Mouse (Mus musculus) hindbrain, embryonic 11.5 days (tissue): ENCODE measurements around the gene Fxyd5. TPM values are rescaled to one million over a fixed set of nuclear protein-coding genes. Genes with fewer than 3 reads are reported as not detected.

Source experiments
- ATAC-seq: fragments of 200-750 bp; cut with Nextera tagmentation; 2 replicates; pipeline ENCODE4 v1.8.0; 2017; ENCODE audit warnings: mild to moderate bottlenecking, moderate TSS enrichment, moderate library complexity; ENCODE audit not compliant: low FRiP score
- DNase-seq: peaks from one replicate; pipeline ENCODE4 v3.0.0-alpha.2; 2015; ENCODE audit warnings: low spot score
- H3K27ac ChIP-seq: fragments of 300-500 bp; sonication (generic); 2 replicates; pipeline ENCODE4 v1.5.1; 2014; ENCODE audit warnings: mild to moderate bottlenecking, low read depth, low read length
- H3K27me3 ChIP-seq: fragments of 300-500 bp; sonication (generic); 2 replicates; pipeline ENCODE4 v1.6.1; 2014; ENCODE audit warnings: mild to moderate bottlenecking, low read length, moderate library complexity, mixed read lengths; ENCODE audit not compliant: control insufficient read depth, insufficient read depth
- H3K36me3 ChIP-seq: fragments of 300-500 bp; sonication (generic); 2 replicates; pipeline ENCODE4 v1.6.1; 2014; ENCODE audit warnings: mild to moderate bottlenecking, low read length, moderate library complexity, mixed read lengths; ENCODE audit not compliant: control insufficient read depth, insufficient read depth
- H3K4me1 ChIP-seq: fragments of 300-500 bp; sonication (generic); replicated peaks from 2 replicates; pipeline ENCODE4 v1.6.1; 2014; ENCODE audit warnings: low read length, mixed read lengths; ENCODE audit not compliant: control insufficient read depth, insufficient read depth
- H3K4me2 ChIP-seq: fragments of 300-500 bp; sonication (generic); replicated peaks from 2 replicates; pipeline ENCODE4 v1.6.1; 2014; ENCODE audit warnings: mild to moderate bottlenecking, low read depth, low read length
- H3K4me3 ChIP-seq: fragments of 300-500 bp; sonication (generic); 2 replicates; pipeline ENCODE4 v1.5.1; 2014; ENCODE audit warnings: low read depth, low read length
- H3K9ac ChIP-seq: fragments of 300-500 bp; sonication (generic); 2 replicates; pipeline ENCODE4 v1.6.1; 2014; ENCODE audit warnings: low read depth, low read length
- H3K9me3 ChIP-seq: fragments of 300-500 bp; sonication (generic); 2 replicates; pipeline ENCODE4 v1.6.1; 2016; ENCODE audit warnings: low read length; ENCODE audit not compliant: control insufficient read depth
- WGBS: fragments of 180-500 bp; shearing (Covaris S2); extraction: QIAGEN DNeasy Blood & Tissue Kit; methylation state at CpG from one replicate; pipeline ENCODE4 v1.1.7; 2014; 5-methylcytosine and 5-hydroxymethylcytosine counted together
- polyA plus RNA-seq: library from polyadenylated mRNA; unstranded; fragments of >200 nt; fragmentation: Nextera tagmentation; extraction: Ambion mirVana; gene quantifications from 2 replicates; pipeline ENCODE4 v1.2.1, GENCODE M21; 2014

The Fxyd5 gene
- polyA plus RNA-seq, 1 experiment from 2014 or later, result 12.3 TPM

- H3K4me1 ChIP-seq, result no peaks in the 10 kb centered on the region
- no peaks in the 10 kb centered on the region for H3K27me3 ChIP-seq
- no peaks in the 10 kb centered on the region for H3K36me3 ChIP-seq
- no peak overlapping the region for H3K9ac ChIP-seq
- H3K27ac ChIP-seq, result no peak overlapping the region
- H3K4me3 ChIP-seq, result no peak overlapping the region
- ATAC-seq, result no peak
- DNase-seq, result no peak
- no peaks in the 10 kb centered on the region for H3K9me3 ChIP-seq
- H3K4me2 ChIP-seq, result no peak overlapping the region
- WGBS, result 54% methylated on average over 1 of the region's 1 CpGs
These were observed 38.8 kb upstream of the Fxyd5 start for GRCm38 (mm10) chr7:31081106-31081505.

DNA sequence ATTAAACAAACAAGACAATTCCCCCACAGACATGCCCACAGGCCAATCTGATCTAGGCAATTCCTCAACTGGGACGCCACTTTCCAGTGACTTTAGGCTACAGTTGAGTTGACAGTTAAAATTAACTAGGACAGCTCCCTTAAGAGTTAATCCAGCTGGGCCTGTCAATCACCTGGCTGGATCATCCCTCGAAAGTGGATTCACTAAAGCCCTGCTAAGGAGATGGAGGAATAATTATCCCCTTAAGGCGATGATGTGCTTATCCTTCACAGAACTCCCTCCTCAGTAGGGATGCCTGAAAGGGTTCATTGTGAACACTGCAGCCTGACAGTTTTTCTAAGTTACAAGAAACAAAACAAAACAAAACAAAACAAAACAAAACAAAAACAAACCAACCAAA, 38.3 kb upstream of the Fxyd5 start:
- ATAC-seq (no peak), DNase-seq (no peak)
- no peaks in the 10 kb centered on the region for H3K36me3 ChIP-seq
- H3K27me3 ChIP-seq, result no peaks in the 10 kb centered on the region
- no peak overlapping the region for H3K4me2 ChIP-seq
- no peak overlapping the region for H3K9ac ChIP-seq
- H3K4me1 ChIP-seq, result no peaks in the 10 kb centered on the region
- WGBS, result 52% methylated on average over 3 of the region's 3 CpGs
- H3K9me3 ChIP-seq, result no peaks in the 10 kb centered on the region
- H3K4me3 ChIP-seq, result no peak overlapping the region
- H3K27ac ChIP-seq, result no peak overlapping the region

DNA sequence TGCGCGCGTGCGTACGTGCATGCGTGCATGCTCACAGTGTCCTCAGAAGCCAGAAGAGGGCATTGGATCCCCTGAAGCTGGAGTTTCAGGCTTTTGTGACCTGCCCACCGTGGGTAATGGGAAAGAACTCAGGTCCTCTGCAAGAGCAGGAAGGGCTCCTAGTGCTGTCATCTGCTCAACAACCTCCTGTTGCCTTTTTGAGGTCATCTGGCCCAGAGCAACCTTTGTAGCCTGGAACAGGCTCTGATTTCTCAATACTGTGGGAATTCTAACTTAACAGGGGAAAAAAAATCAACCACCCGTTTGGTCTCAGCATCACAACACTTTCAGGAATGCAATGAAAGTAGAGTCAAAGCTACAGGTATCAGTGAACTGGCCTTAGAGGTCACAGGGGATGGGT, 37.4 kb upstream of the Fxyd5 start:
- Histone ChIP-seq H3K4me1 (no peaks in the 10 kb centered on the region), H3K27ac (no peak overlapping the region), H3K9me3 (no peaks in the 10 kb centered on the region), H3K4me3 (no peak overlapping the region), H3K36me3 (no peaks in the 10 kb centered on the region), H3K4me2 (no peak overlapping the region), H3K27me3 (no peaks in the 10 kb centered on the region), H3K9ac (no peak overlapping the region)
- ATAC-seq, result no peak
- DNase-seq, result no peak
- 89% methylated on average over 8 of the region's 8 CpGs for WGBS

DNA sequence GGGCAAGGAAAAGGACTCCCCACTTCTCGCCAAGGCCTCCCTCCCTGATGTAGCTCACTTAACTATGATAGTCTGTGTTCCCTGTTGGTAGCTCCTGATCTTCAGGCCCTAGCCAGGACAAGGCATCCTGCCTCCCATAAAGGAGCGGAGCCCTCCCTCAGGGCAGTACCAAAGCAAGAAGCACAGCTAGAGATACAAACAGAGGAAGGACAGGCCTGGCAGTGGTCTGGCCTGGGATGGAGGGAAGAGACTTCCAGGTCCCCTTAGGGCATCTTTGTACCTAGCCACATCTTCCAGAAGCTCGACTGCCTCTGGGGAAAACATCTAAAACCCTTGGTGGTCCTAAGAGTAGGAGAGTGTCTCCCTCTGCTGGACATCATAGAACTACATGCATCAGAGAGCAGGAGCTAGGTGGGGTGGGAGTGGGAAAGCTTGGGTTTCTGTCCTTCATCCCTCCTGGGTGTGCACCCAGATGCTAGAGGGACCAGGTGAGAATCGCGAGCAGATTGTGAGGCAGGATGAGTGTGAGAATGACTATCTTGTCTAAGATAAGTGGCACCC, 35.7 kb upstream of the Fxyd5 start:
- Histone ChIP-seq H3K27ac (no peak overlapping the region), H3K27me3 (no peaks in the 10 kb centered on the region), H3K36me3 (no peaks in the 10 kb centered on the region), H3K9me3 (no peaks in the 10 kb centered on the region), H3K4me1 (no peaks in the 10 kb centered on the region), H3K4me3 (no peak overlapping the region), H3K9ac (no peak overlapping the region), H3K4me2 (no peak overlapping the region)
- DNase-seq, result peak; percentile 65
- WGBS, result 43% methylated on average over 5 of the region's 5 CpGs
- no peak for ATAC-seq

- Histone ChIP-seq H3K4me1 (no peaks in the 10 kb centered on the region), H3K9ac (no peak overlapping the region), H3K4me3 (no peak overlapping the region), H3K36me3 (no peaks in the 10 kb centered on the region), H3K4me2 (no peak overlapping the region), H3K27me3 (no peaks in the 10 kb centered on the region), H3K27ac (no peak overlapping the region), H3K9me3 (no peaks in the 10 kb centered on the region)
- DNase-seq, result no peak
- peak; percentile 22; the same call in 1 of the 2 replicates for ATAC-seq
- 42% methylated on average over 6 of the region's 6 CpGs for WGBS
These were observed 35.2 kb upstream of the Fxyd5 start for GRCm38 (mm10) chr7:31077470-31077869.

DNA sequence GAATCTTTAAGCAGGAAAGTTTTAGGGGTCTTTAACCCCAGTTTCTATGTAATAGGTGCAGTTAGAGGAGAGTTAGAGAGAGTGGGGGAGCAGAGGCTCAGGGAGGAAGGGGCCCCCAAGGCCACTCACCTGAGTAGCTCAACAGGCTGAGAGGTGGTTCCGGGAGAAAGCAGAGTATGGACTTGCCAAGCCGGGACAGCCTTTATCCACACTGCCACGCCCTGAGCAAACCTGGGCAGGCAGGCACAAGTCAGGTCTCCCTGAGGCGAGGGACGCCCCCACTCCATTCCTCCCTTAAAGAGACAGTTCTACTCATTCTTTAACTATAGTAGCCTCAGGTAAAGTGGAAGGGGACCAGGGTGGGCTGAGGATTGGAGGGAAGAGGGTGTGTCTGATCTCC, 34.2 kb upstream of the Fxyd5 start, which contains the start of gene Fxyd3:
Gene Fxyd3, minus strand, starts transcription at position 213 of the 400 bp plus-strand sequence.
- H3K4me1 ChIP-seq, result no peaks in the 10 kb centered on the region; the same call in 1 of the 2 replicates
- no peak for DNase-seq
- WGBS, result 56% methylated on average over 5 of the region's 5 CpGs
- H3K4me2 ChIP-seq, result no peak within 1 kb of the TSS
- no peak within 1 kb of the TSS for H3K4me3 ChIP-seq
- H3K27ac ChIP-seq, result no peak within 1 kb of the TSS
- H3K36me3 ChIP-seq, result no peaks in the 10 kb centered on the region
- no peak within 1 kb of the TSS for H3K9ac ChIP-seq
- no peaks in the 10 kb centered on the region for H3K27me3 ChIP-seq
- ATAC-seq, result no peak
- H3K9me3 ChIP-seq, result no peaks in the 10 kb centered on the region

- ATAC-seq (no peak), DNase-seq (no peak)
- no peak overlapping the region for H3K27ac ChIP-seq
- no peak overlapping the region for H3K4me2 ChIP-seq
- no peaks in the 10 kb centered on the region for H3K9me3 ChIP-seq
- no peaks in the 10 kb centered on the region for H3K36me3 ChIP-seq
- H3K4me3 ChIP-seq, result no peak overlapping the region
- no peaks in the 10 kb centered on the region; the same call in 1 of the 2 replicates for H3K4me1 ChIP-seq
- no peak overlapping the region for H3K9ac ChIP-seq
- no peaks in the 10 kb centered on the region for H3K27me3 ChIP-seq
- 86% methylated on average over 5 of the region's 5 CpGs for WGBS
These were observed 32.4 kb upstream of the Fxyd5 start for GRCm38 (mm10) chr7:31074713-31075069.

DNA sequence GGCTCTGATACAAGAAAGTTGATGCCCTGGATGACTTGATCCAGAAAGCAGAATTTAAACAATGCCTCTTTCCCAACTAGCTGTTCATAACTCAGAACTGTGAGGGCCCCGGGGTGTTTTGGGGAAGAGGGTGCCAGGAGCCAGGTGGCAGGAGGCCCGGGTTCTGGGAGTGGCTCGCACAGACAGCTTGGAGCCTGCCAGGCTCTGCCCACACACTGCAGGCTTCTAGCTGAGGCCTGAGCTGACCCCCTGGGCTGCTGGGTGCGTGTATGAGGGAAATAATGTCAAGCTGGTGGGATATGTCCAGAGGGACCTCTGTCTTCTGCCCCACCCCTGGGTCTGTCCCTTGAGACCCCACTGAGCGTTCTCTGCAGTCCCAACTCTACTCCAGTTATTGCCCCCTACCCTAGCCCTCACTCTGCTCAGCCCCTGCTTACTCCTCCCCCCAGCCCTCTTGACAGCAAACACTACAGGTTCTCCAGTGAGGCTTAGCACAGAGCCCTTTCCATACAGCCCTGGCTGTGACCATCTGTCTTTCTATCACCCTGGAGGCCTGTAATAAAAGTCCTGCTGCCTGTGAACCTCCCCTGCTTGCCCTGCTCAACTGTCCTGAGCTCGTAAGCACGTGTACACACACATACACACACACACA, 31.9 kb upstream of the Fxyd5 start:
- Histone ChIP-seq H3K27ac (no peak overlapping the region), H3K9me3 (no peaks in the 10 kb centered on the region), H3K4me1 (no peaks in the 10 kb centered on the region; the same call in 1 of the 2 replicates), H3K27me3 (no peaks in the 10 kb centered on the region), H3K4me2 (no peak overlapping the region), H3K36me3 (no peaks in the 10 kb centered on the region), H3K9ac (no peak overlapping the region), H3K4me3 (no peak overlapping the region)
- ATAC-seq (peak; percentile 33; the same call in 1 of the 2 replicates), DNase-seq (no peak)
- WGBS, result 71% methylated on average over 7 of the region's 7 CpGs

DNA sequence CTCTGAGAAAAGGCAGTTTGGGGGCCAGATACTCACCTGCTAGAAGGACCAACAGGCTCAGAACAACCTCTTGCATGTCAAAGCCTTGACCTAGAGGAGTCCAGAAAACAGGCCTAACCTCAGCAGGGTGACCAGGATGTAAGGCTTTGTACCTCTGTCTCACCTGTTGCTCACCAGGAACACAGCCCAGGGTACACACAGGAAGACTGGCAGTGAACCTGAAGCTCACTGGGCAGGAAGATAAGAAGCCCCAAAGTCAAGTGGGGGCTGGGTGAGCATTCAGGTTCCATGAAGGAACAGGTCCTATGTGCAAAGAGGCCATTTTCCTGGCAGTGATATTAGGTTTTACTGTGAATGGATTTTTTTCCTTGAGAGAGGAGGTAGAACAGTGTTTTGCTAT, 31.3 kb upstream of the Fxyd5 start:
- Histone ChIP-seq H3K27ac (no peak overlapping the region), H3K9ac (no peak overlapping the region), H3K36me3 (no peaks in the 10 kb centered on the region), H3K27me3 (no peaks in the 10 kb centered on the region), H3K9me3 (no peaks in the 10 kb centered on the region), H3K4me1 (no peaks in the 10 kb centered on the region; the same call in 1 of the 2 replicates), H3K4me3 (no peak overlapping the region), H3K4me2 (no peak overlapping the region)
- ATAC-seq (no peak), DNase-seq (no peak)
